Mouse (Mus musculus): ENCODE measurements around the gene Uqcc1. TPM values are rescaled to one million over a fixed set of nuclear protein-coding genes. Genes with fewer than 3 reads are reported as not detected.
A peak's percentile ranks its signal among the peaks of the same experiment; 100 is the strongest.

The Uqcc1 gene
- polyA plus RNA-seq, 1 experiment from 2014 or later, result 94.3 TPM

DNA sequence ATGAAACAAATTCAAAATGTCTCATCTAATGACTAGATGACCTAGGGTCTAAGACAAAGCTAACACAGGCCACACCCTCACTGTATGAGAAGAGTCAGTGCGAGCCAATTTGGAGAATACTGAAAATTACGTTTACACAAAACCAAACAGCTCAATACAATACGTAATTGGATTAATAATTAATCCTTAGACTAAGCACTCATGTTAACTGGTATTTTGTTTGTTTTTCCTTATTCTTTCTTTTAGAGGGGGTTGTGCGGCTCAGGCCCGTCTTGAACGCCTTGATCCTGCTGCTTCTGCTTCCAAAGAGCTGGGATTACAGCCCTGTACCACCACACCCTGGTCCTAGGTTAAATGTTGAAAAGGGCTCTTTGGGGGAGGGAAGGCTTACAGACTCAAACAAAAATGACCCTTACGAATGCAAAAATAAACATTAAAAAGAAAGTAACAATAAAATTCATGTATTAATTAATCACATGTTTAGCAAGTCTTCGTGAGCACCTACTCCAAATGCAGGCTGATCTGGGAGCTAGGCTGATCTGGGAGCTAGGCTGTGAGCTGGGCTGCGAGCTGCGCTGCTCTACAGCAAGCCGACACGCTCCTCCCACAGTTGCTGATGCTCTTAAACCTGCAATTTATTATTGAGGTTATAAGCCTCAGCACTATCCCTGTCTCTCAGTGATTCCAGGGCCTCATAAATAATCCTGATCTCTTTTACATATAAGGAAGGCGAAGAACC lies 35.6 kb downstream of the Uqcc1 start:
- no peak for ATAC-seq (ENCODE audit: low FRiP score, low TSS enrichment)
- WGBS, result 51% methylated on average over 13 of the region's 13 CpGs
- peaks cover 7% of the 10 kb centered on the region; the same call in 1 of the 2 replicates for H3K4me1 ChIP-seq (ENCODE audit: insufficient read depth, low read length)
- no peaks in the 10 kb centered on the region for H3K27me3 ChIP-seq (ENCODE audit: insufficient read depth, low read length)
- no peak overlapping the region for H3K4me2 ChIP-seq (replicated peaks; ENCODE audit: low read depth, low read length)
- no peak overlapping the region for H3K27ac ChIP-seq (ENCODE audit: low read length)
- H3K9me3 ChIP-seq (ENCODE audit: low read length), result no peaks in the 10 kb centered on the region
- no peak overlapping the region for H3K4me3 ChIP-seq (ENCODE audit: low read length)
- peaks cover 25% of the 10 kb centered on the region for H3K36me3 ChIP-seq (ENCODE audit: insufficient read depth, low read length)
- no peak overlapping the region for H3K9ac ChIP-seq (replicated peaks; ENCODE audit: low read length)

GRCm38 (mm10) chr2:155886776-155887175 lies 43.3 kb downstream of the Uqcc1 start:
- no peak overlapping the region for H3K4me3 ChIP-seq (ENCODE audit: low read length)
- no peak for ATAC-seq (ENCODE audit: low FRiP score, low TSS enrichment)

DNA sequence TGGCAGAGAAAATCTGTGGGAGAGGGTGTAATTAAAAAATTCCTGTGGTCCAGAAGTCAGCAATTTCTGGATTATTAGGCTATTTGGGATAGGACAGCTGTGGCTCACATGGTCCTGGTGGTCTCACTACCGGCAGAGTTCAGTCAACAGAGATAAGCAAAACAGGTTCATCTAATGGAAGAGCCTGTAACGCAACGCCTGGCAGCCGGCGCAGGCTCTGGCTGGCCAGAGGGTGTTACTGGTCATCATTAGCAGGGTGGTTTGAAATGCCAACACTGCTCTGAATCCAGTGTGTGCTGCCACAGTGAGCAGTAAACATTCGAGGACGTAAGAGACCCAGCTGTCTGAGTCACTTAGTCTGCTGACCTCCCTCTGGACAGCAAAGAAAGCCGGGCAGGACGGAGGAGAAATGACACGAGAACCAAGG lies 44.8 kb downstream of the Uqcc1 start:
- H3K4me2 ChIP-seq (replicated peaks; ENCODE audit: low read depth, low read length), result no peak overlapping the region
- no peaks in the 10 kb centered on the region for H3K9me3 ChIP-seq (ENCODE audit: low read length)
- peak; percentile 46; the same call in 1 of the 2 replicates for ATAC-seq (ENCODE audit: low FRiP score, low TSS enrichment)
- 59% methylated on average over 10 of the region's 10 CpGs for WGBS
- no peak overlapping the region for H3K27ac ChIP-seq (ENCODE audit: low read length)
- no peak overlapping the region for H3K9ac ChIP-seq (replicated peaks; ENCODE audit: low read length)
- H3K4me1 ChIP-seq (ENCODE audit: insufficient read depth, low read length), result no peaks in the 10 kb centered on the region
- no peaks in the 10 kb centered on the region for H3K27me3 ChIP-seq (ENCODE audit: insufficient read depth, low read length)
- H3K36me3 ChIP-seq (ENCODE audit: insufficient read depth, low read length), result peaks cover 18% of the 10 kb centered on the region
- no peak overlapping the region for H3K4me3 ChIP-seq (ENCODE audit: low read length)

More at GRCm38 (mm10) chr2:155886776-155887175, 43.3 kb downstream of the Uqcc1 start:
- 93% methylated on average over 12 of the region's 12 CpGs for WGBS
- Histone ChIP-seq H3K27ac (ENCODE audit: low read length) (no peak overlapping the region), H3K27me3 (ENCODE audit: insufficient read depth, low read length) (no peaks in the 10 kb centered on the region), H3K9ac (replicated peaks; ENCODE audit: low read length) (no peak overlapping the region), H3K36me3 (ENCODE audit: insufficient read depth, low read length) (peaks cover 18% of the 10 kb centered on the region), H3K4me1 (ENCODE audit: insufficient read depth, low read length) (no peaks in the 10 kb centered on the region), H3K9me3 (ENCODE audit: low read length) (no peaks in the 10 kb centered on the region), H3K4me2 (replicated peaks; ENCODE audit: low read depth, low read length) (no peak overlapping the region)

DNA sequence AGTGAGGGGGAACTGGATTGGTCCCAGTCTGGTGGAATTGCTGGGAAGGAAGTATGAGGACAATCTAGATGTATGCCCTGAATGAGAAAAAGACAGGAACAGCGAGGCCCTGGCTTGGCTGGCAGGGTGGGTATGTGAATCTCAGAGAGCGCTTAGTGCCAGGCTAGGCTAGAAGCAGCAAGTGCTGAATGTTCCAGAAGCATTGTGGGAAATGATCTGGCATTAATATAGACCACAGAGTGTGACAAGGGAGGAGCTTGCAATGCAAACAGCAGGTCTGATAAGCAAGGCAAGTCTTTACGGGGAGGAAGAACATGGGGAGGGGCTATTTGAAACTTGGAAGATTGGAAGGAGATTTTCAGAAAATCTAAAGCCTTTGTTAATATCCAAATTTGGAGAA lies 48.0 kb downstream of the Uqcc1 start:
- no peak for ATAC-seq (ENCODE audit: low FRiP score, low TSS enrichment)
- 87% methylated on average over 3 of the region's 3 CpGs for WGBS

DNA sequence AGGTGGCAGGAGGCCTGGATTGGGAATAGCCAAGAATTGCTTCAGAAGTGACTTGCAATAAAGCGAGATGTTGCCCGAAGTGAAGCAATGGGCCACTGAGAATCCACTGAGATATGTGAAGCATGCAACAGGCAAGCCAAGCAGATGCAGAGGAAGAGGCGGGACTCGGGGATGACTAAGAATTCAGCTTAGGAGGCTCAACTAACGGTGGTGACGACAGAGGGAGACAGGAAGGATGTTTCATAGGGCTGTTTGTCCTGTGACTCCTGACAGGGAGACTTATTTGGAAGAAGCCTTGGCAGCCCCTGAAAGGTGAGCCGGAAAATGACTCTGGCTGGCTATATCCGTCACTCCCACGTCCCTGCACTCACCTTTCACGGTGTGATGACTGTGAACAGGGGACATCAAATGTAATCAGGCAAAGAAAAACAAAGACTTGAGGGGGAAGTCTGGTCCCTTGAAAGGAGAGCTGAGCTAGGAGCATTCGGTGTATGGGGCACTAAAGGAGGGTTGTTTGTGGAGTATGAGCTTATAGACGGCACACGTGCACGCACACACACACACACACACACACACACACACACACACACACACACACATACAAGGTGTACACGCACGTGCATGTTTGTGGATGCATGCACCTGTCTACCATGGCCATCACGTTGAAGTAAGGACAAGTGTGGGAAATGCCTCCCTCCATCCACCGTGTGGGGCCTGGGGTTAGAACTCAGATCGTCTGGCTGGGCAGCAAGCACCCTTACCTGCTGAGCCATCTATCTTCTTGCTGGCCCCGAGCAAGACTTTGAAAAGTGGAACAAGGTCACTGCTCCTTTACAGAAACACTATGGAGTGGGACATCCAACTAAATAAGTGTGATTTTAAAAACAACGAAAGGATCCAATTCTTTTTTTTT lies 50.9 kb downstream of the Uqcc1 start:
- 0 out of 2 replicates have a peak overlapping the region, but pooled peaks have one; percentile 1 for H3K27ac ChIP-seq (ENCODE audit: low read length)
- peaks cover 19% of the 10 kb centered on the region for H3K36me3 ChIP-seq (ENCODE audit: insufficient read depth, low read length)
- peak; percentile 54 for ATAC-seq (ENCODE audit: low FRiP score, low TSS enrichment)
- no peak overlapping the region for H3K4me3 ChIP-seq (ENCODE audit: low read length)
- no peaks in the 10 kb centered on the region for H3K9me3 ChIP-seq (ENCODE audit: low read length)
- no peaks in the 10 kb centered on the region for H3K27me3 ChIP-seq (ENCODE audit: insufficient read depth, low read length)
- WGBS, result 51% methylated on average over 21 of the region's 21 CpGs
- no peak overlapping the region for H3K9ac ChIP-seq (replicated peaks; ENCODE audit: low read length)
- H3K4me1 ChIP-seq (ENCODE audit: insufficient read depth, low read length), result no peaks in the 10 kb centered on the region
- H3K4me2 ChIP-seq (replicated peaks; ENCODE audit: low read depth, low read length), result no peak overlapping the region

More for the DNA sequence above, 48.0 kb downstream of the Uqcc1 start:
- Histone ChIP-seq H3K9ac (replicated peaks; ENCODE audit: low read length) (no peak overlapping the region), H3K36me3 (ENCODE audit: insufficient read depth, low read length) (peaks cover 20% of the 10 kb centered on the region), H3K9me3 (ENCODE audit: low read length) (no peaks in the 10 kb centered on the region), H3K4me3 (ENCODE audit: low read length) (no peak overlapping the region), H3K4me2 (replicated peaks; ENCODE audit: low read depth, low read length) (no peak overlapping the region), H3K27me3 (ENCODE audit: insufficient read depth, low read length) (no peaks in the 10 kb centered on the region), H3K4me1 (ENCODE audit: insufficient read depth, low read length) (no peaks in the 10 kb centered on the region), H3K27ac (ENCODE audit: low read length) (no peak overlapping the region)

- 66% methylated on average over 6 of the region's 6 CpGs for WGBS
- no peaks in the 10 kb centered on the region for H3K27me3 ChIP-seq (ENCODE audit: insufficient read depth, low read length)
- no peak overlapping the region for H3K4me3 ChIP-seq (ENCODE audit: low read length)
- H3K36me3 ChIP-seq (ENCODE audit: insufficient read depth, low read length), result peaks cover 13% of the 10 kb centered on the region; the same call in 1 of the 2 replicates
- no peak overlapping the region for H3K27ac ChIP-seq (ENCODE audit: low read length)
- no peak overlapping the region for H3K9ac ChIP-seq (replicated peaks; ENCODE audit: low read length)
- no peaks in the 10 kb centered on the region for H3K9me3 ChIP-seq (ENCODE audit: low read length)
- no peak for ATAC-seq (ENCODE audit: low FRiP score, low TSS enrichment)
- H3K4me2 ChIP-seq (replicated peaks; ENCODE audit: low read depth, low read length), result no peak overlapping the region
- no peaks in the 10 kb centered on the region for H3K4me1 ChIP-seq (ENCODE audit: insufficient read depth, low read length)
Measured at GRCm38 (mm10) chr2:155873636-155874035, 56.5 kb downstream of the Uqcc1 start.

GRCm38 (mm10) chr2:155872930-155873507 lies 57.1 kb downstream of the Uqcc1 start:
- H3K4me2 ChIP-seq (replicated peaks; ENCODE audit: low read depth, low read length), result no peak overlapping the region

DNA sequence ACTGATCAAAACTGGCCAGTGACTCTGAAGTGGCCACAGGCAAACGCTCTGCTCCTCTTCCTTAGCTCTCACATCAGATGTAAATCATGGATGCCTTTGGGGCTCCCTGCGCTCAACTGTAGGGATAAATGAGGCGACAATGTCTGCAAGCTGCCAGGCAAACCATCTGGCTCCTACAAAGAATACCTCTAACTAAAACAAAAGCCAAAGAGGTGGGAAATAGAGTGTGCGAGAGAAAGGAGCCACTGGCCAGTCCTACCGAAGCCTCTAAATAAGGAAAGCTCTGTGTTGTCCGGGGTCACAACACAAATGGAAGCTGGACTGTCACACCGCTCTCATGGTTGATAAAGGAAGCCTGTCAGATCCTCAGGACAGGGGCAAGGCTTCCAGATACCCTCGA lies 57.6 kb downstream of the Uqcc1 start:
- no peaks in the 10 kb centered on the region for H3K27me3 ChIP-seq (ENCODE audit: insufficient read depth, low read length)
- H3K4me1 ChIP-seq (ENCODE audit: insufficient read depth, low read length), result no peaks in the 10 kb centered on the region
- H3K9me3 ChIP-seq (ENCODE audit: low read length), result no peaks in the 10 kb centered on the region
- ATAC-seq (ENCODE audit: low FRiP score, low TSS enrichment), result no peak
- WGBS, result 56% methylated on average over 8 of the region's 8 CpGs
- H3K27ac ChIP-seq (ENCODE audit: low read length), result no peak overlapping the region
- no peak overlapping the region for H3K9ac ChIP-seq (replicated peaks; ENCODE audit: low read length)
- H3K4me2 ChIP-seq (replicated peaks; ENCODE audit: low read depth, low read length), result no peak overlapping the region
- no peak overlapping the region for H3K4me3 ChIP-seq (ENCODE audit: low read length)
- H3K36me3 ChIP-seq (ENCODE audit: insufficient read depth, low read length), result peaks cover 16% of the 10 kb centered on the region; the same call in 1 of the 2 replicates

More at GRCm38 (mm10) chr2:155872930-155873507, 57.1 kb downstream of the Uqcc1 start:
- no peak overlapping the region for H3K27ac ChIP-seq (ENCODE audit: low read length)
- no peak overlapping the region for H3K9ac ChIP-seq (replicated peaks; ENCODE audit: low read length)
- H3K4me3 ChIP-seq (ENCODE audit: low read length), result no peak overlapping the region
- WGBS, result 33% methylated on average over 10 of the region's 10 CpGs
- ATAC-seq (ENCODE audit: low FRiP score, low TSS enrichment), result no peak
- H3K4me1 ChIP-seq (ENCODE audit: insufficient read depth, low read length), result no peaks in the 10 kb centered on the region
- H3K27me3 ChIP-seq (ENCODE audit: insufficient read depth, low read length), result no peaks in the 10 kb centered on the region
- H3K9me3 ChIP-seq (ENCODE audit: low read length), result no peaks in the 10 kb centered on the region
- H3K36me3 ChIP-seq (ENCODE audit: insufficient read depth, low read length), result peaks cover 16% of the 10 kb centered on the region; the same call in 1 of the 2 replicates

- Histone ChIP-seq H3K4me3 (ENCODE audit: low read length) (no peak overlapping the region), H3K36me3 (ENCODE audit: insufficient read depth, low read length) (peaks cover 7% of the 10 kb centered on the region; the same call in 1 of the 2 replicates), H3K4me1 (ENCODE audit: insufficient read depth, low read length) (no peaks in the 10 kb centered on the region), H3K4me2 (replicated peaks; ENCODE audit: low read depth, low read length) (no peak overlapping the region), H3K9ac (replicated peaks; ENCODE audit: low read length) (no peak overlapping the region), H3K9me3 (ENCODE audit: low read length) (no peaks in the 10 kb centered on the region), H3K27me3 (ENCODE audit: insufficient read depth, low read length) (no peaks in the 10 kb centered on the region), H3K27ac (ENCODE audit: low read length) (no peak overlapping the region)
- ATAC-seq (ENCODE audit: low FRiP score, low TSS enrichment), result no peak
- 63% methylated on average over 5 of the region's 5 CpGs for WGBS
Measured at GRCm38 (mm10) chr2:155869772-155870171, 60.3 kb downstream of the Uqcc1 start.

All from kidney, embryonic 16.5 days (tissue).